Mouse (Mus musculus) liver, adult 2 months (tissue): ENCODE results near the gene Rad51b. TPM values are rescaled to one million over a fixed set of nuclear protein-coding genes. Genes with fewer than 3 reads are reported as not detected.

Experiments used
- DNase-seq: peaks from one replicate; pipeline ENCODE4 v3.0.0-alpha.2; 2011; ENCODE audit warnings: low read depth, low spot score; ENCODE audit errors: extremely low read depth
- H3K27ac ChIP-seq: fragments of 200-500 bp; replicated peaks from 2 replicates; pipeline ENCODE4 v1.5.1; 2012; ENCODE audit warnings: low read depth, mild to moderate bottlenecking, control low read depth, inconsistent platforms, low read length; ENCODE audit not compliant: insufficient read depth
- H3K27me3 ChIP-seq: fragments of 200-500 bp; 2 replicates; pipeline ENCODE4 v1.6.1; 2012; ENCODE audit warnings: mild to moderate bottlenecking, moderate library complexity, low read length, inconsistent platforms; ENCODE audit not compliant: control insufficient read depth, insufficient read depth
- H3K36me3 ChIP-seq: fragments of 200-500 bp; 2 replicates; pipeline ENCODE4 v1.6.1; 2012; ENCODE audit warnings: low read length, inconsistent platforms; ENCODE audit not compliant: control insufficient read depth, insufficient read depth
- H3K4me1 ChIP-seq: fragments of 200-500 bp; 2 replicates; pipeline ENCODE4 v1.6.1; 2011; ENCODE audit warnings: low read length; ENCODE audit not compliant: control insufficient read depth, insufficient read depth
- H3K4me3 ChIP-seq: fragments of 200-500 bp; 2 replicates; pipeline ENCODE4 v1.5.1; 2011; ENCODE audit warnings: low read depth, mild to moderate bottlenecking, control low read depth, low read length, moderate library complexity; ENCODE audit not compliant: insufficient read depth
- H3K79me2 ChIP-seq: fragments of 200-500 bp; 2 replicates; pipeline ENCODE4 v1.6.1; 2012; ENCODE audit warnings: inconsistent platforms, mild to moderate bottlenecking, low read length, moderate library complexity; ENCODE audit not compliant: control insufficient read depth, insufficient read depth
- H3K9ac ChIP-seq: fragments of 200-500 bp; 2 replicates; pipeline ENCODE4 v1.6.1; 2012; ENCODE audit warnings: low read depth, mild to moderate bottlenecking, control low read depth, inconsistent platforms, low read length
- CTCF ChIP-seq: fragments of 200-500 bp; IDR thresholded peaks from 2 replicates; pipeline ENCODE4 v1.5.1; 2011; ENCODE audit warnings: low read depth, low read length, control low read depth
- POLR2A ChIP-seq: fragments of 200-500 bp; IDR thresholded peaks from 2 replicates; pipeline ENCODE4 v1.6.1; 2011; ENCODE audit warnings: low read length, control low read depth; ENCODE audit not compliant: insufficient read depth; ENCODE audit errors: extremely low read depth
- WGBS: fragments of 180-500 bp; shearing (Covaris S2); methylation state at CpG from one replicate; pipeline ENCODE4 v1.1.7; 2018; 5-methylcytosine and 5-hydroxymethylcytosine counted together
- polyA plus RNA-seq: library from polyadenylated mRNA; depleted of rRNA; stranded (reverse); fragments of >200 nt; gene quantifications from 2 replicates; pipeline ENCODE4 v1.2.3, GENCODE M21; 2012
- total RNA-seq: library from RNA; depleted of rRNA; stranded (reverse); fragments of >200 nt; gene quantifications from 2 replicates; pipeline ENCODE4 v1.2.3, GENCODE M21; 2014

The Rad51b gene
- total and polyA plus RNA-seq, 2 experiments = 0.55 to 1.7 TPM

DNA sequence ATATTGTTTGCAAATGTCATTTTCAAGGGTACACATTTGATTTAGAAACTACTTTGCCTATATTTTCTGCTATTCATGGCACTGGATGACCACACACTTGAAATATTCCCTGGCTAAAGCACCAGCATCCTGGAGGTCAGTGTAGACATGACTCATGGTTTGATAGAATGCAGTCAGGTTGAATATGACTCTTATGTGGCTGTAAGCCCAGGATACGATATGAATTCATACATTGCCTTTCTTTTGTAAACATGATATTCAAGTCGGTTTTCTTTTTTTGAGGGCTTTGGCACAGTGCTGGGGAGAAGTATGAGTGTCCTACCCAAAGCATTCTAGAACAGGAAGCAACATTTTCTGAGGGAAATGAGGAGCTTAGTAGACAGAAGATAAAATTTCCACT is 174.8 kb downstream of the Rad51b start:
- Histone ChIP-seq H3K9ac (no peak overlapping the region), H3K4me1 (peaks cover 3% of the 10 kb centered on the region; the same call in 1 of the 2 replicates), H3K79me2 (no peaks in the 10 kb centered on the region), H3K4me3 (no peak overlapping the region), H3K27me3 (no peaks in the 10 kb centered on the region), H3K27ac (no peak overlapping the region), H3K36me3 (no peaks in the 10 kb centered on the region)
- no peak for DNase-seq
- TF ChIP-seq CTCF (no peak), POLR2A (no peak)
- WGBS = 74% methylated on average over 2 of the region's 2 CpGs

DNA sequence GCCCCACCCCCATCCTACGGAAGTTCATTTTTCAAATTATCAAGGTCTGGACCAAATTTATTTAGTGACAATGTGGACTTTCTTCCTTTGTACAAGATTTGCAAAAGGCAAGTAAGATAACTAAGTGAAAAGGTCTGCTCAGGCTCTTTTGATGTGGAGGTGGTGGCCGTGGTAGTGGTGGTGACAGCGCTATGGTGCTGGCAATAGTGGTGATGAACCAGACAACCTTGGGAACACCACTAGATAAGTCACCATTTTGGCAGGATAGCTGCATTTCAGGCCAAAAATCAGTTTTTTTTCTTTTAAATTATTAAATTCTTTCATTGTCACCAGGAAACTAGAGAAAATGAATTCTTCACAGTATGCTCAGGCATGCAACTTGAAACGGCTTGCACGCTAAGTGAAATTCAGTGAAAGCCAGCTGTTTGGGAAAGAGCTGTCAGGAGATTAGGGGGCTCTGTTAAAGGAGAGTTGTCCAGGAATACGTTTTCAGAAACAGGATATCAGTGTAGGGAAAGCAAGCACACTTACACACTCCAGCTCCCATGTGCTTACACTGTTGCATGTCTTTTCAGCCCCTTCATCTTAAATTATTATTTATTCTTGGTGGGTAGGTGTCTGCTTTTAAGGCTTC is 179.4 kb downstream of the Rad51b start:
- Histone ChIP-seq H3K4me1 (no peaks in the 10 kb centered on the region), H3K36me3 (no peaks in the 10 kb centered on the region), H3K27ac (no peak overlapping the region), H3K4me3 (no peak overlapping the region), H3K79me2 (no peaks in the 10 kb centered on the region), H3K9ac (no peak overlapping the region), H3K27me3 (no peaks in the 10 kb centered on the region)
- TF ChIP-seq POLR2A = no peak
- no peak for TF ChIP-seq CTCF
- 87% methylated on average over 6 of the region's 6 CpGs for WGBS
- no peak for DNase-seq

DNA sequence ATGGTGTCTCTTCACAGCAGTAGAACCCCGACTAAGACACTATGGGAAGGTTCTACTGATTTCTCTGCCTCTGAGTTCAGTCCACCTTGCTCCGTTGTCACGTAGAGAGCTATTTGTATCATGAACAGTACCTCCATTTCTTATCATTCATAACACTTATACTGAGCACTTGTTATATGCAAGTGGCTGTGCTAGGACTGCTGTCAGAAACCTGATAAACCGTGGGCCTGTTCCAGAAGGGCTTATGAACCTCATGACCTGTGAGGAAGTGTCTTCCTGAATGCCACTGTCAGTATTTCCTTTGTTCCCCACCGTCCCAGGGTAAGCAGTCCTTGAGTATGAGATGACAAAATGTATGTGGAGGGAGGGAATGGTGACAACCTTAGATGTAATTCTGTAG is 181.7 kb downstream of the Rad51b start:
- H3K27ac ChIP-seq = no peak overlapping the region
- H3K79me2 ChIP-seq = no peaks in the 10 kb centered on the region
- no peaks in the 10 kb centered on the region for H3K36me3 ChIP-seq
- 87% methylated on average over 5 of the region's 5 CpGs for WGBS
- H3K27me3 ChIP-seq = no peaks in the 10 kb centered on the region
- peaks cover 2% of the 10 kb centered on the region; the same call in 1 of the 2 replicates for H3K4me1 ChIP-seq
- H3K9ac ChIP-seq = no peak overlapping the region
- H3K4me3 ChIP-seq = no peak overlapping the region
- DNase-seq = no peak
- TF ChIP-seq POLR2A (no peak), CTCF (no peak)

DNA sequence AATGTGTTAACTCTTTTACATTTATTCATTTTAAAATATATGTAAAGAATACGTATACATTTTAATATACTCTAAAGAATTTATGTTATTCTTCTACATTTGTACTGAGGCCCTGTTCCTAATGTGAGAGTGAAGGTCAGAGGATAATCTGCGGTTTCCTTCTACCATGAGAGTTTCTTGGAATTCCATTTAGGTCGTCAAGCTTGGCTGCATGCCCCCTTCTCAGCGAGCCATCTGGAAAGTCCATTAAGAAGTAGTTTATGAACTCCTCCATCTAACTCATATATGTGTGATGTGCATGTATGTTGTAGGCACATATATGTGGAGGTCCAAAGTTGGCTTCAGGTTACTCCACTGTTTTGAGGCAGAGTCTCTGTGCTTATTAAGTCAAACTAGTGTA is 188.4 kb downstream of the Rad51b start:
- DNase-seq = no peak
- Histone ChIP-seq H3K27me3 (no peaks in the 10 kb centered on the region), H3K9ac (no peak overlapping the region), H3K4me3 (no peak overlapping the region), H3K79me2 (no peaks in the 10 kb centered on the region), H3K27ac (no peak overlapping the region), H3K36me3 (no peaks in the 10 kb centered on the region), H3K4me1 (peaks cover 2% of the 10 kb centered on the region; the same call in 1 of the 2 replicates)
- TF ChIP-seq POLR2A (no peak), CTCF (no peak)
- 92% methylated on average over 4 of the region's 4 CpGs for WGBS

DNA sequence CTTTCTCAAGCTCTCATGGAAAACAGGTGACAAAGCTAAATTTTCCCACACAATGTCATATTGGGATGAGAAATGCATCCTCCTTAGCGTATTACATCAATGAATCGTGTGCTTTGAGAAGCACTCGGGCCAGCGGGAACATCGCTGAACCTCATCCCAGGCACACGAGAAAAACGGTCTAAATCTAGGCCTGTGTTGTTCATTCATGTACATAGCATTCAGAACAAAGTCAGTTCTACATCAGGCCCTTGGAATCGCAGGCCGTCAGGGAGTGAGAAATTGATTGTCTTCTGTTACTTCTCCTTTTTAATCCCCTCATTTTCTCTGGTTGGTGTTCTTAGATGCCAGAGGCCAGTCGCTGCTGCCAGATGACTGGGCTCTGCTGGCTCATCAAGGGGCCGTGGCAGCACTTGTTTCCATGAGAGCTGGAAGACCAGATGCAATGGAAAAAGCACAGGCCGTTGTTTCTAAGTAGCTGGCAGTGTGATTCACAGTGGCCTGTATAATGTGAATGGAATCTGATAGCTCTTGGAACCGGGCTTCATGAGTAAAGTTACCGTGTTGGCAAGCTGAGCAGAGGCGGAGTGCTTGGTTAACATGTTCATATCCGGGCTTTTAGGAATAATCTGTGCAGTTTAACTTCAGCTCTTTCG is 191.6 kb downstream of the Rad51b start:
- H3K27ac ChIP-seq = no peak overlapping the region
- 93% methylated on average over 17 of the region's 17 CpGs for WGBS
- no peak for TF ChIP-seq CTCF
- TF ChIP-seq POLR2A = no peak
- no peak for DNase-seq
- H3K9ac ChIP-seq = no peak overlapping the region
- no peaks in the 10 kb centered on the region for H3K4me1 ChIP-seq
- no peaks in the 10 kb centered on the region for H3K79me2 ChIP-seq
- H3K36me3 ChIP-seq = no peaks in the 10 kb centered on the region
- H3K27me3 ChIP-seq = no peaks in the 10 kb centered on the region
- no peak overlapping the region for H3K4me3 ChIP-seq

DNA sequence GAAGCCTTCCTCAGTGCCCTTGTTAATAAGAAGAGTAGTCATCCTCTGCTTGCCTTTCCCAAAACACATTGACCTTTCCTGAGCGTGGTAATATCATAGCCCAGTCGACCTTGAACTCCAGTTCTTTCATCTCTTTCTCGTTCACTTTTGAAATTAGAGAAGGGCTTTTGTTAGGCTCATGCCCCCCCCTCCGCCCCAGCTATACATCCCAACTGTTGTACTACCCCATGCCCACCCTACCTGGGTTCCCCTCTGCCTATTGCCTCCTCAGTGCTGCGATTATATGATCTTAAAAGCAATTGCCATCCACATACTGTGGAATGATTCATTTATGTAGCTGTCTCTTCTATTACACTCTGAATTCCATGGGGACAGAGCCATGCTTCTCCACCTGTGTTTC is 193.5 kb downstream of the Rad51b start:
- WGBS = 72% methylated on average over 5 of the region's 5 CpGs
- H3K9ac ChIP-seq = no peak overlapping the region

More for the DNA sequence above, 193.5 kb downstream of the Rad51b start:
- Histone ChIP-seq H3K27me3 (no peaks in the 10 kb centered on the region), H3K4me1 (no peaks in the 10 kb centered on the region), H3K36me3 (no peaks in the 10 kb centered on the region), H3K27ac (no peak overlapping the region), H3K79me2 (no peaks in the 10 kb centered on the region), H3K4me3 (no peak overlapping the region)
- no peak for TF ChIP-seq POLR2A
- no peak for TF ChIP-seq CTCF
- no peak for DNase-seq
